Mouse (Mus musculus): ENCODE measurements around the gene Gk5.

Gk5 gene

DNA sequence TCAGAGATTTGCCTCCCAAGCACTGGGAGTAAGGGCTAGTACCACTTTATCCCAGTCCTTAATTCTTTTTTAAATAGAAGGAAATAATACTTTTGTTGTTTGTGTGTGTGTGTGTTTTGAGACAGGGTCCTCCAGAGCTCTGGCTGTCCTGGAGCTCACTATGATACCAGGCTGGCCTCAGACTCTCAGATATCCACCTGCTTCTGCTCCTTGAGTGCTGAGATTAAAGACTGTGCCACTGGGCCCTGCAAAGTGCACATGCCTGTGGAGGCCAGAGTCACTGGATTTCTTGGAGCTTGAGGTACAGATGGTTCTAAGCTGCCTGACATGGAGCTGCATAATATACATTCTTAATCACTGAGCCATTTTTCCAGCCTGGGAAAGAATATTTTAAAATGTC, 109.1 kb downstream of the Gk5 start:
- DNase-seq (ENCODE audit: low spot score): no peak

DNA sequence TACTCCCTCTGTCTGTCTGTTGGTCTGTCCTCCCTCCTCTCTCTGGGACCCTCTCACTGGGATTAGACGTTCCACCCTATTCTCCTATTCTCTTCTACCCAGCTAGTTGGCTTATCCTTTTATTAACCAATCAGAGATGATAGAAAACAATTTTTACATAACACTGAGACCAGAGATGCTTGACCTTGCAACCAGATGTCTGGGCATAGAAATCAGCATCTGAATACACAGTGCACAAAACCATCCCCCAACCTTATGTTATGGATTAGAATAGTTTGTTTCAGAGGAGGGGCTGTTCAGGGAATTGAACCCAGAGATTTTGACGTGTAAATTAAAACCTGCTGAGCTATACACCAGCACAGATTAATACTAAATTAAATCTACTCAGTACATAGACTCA, 111.1 kb downstream of the Gk5 start:
- no peak for DNase-seq (ENCODE audit: low spot score)
